Mouse (Mus musculus): ENCODE results near the gene Psma6. TPM values are rescaled to one million over a fixed set of nuclear protein-coding genes. Genes with fewer than 3 reads are reported as not detected.

Gene Psma6
- polyA plus RNA-seq, 1 experiment from 2014 or later: 212 TPM

DNA sequence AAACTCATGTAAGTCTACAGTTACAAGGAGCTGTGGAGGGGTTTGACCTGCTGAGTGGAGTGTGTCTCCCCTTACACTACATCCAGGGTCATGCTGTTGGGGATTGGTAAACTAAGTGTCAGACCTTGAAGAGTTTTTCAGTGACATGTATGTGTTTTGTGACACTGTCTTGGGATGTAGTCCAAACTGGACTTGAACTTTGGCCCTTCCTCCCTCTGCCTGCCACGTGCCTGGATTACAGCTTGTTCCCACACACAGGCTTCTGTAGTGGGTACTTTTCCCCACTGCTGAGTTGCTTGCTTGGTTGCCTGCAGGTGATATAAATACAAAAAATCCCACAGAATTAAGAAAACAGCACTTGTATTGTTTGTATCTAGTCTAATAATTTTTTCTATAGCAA lies 31.7 kb downstream of the Psma6 start:
- DNase-seq (ENCODE audit: low read depth, low spot score) (no peak), ATAC-seq (no peak)
- H3K27me3 ChIP-seq: no peaks in the 10 kb centered on the region
- ChIA-PET POLR2A (no interaction called here), CTCF (interaction anchor here (1.4 kb wide), 1 partner anchor 10 kb away, joined by 5 read pairs; no protein-coding TSS in a partner anchor)
- in situ Hi-C loops (cut with MboI; ENCODE audit: low pct_unique_long_range_greater_than_20kb): no loop called here
- TF ChIP-seq CTCF (IDR thresholded peaks at IDR 0.05): no peak

DNA sequence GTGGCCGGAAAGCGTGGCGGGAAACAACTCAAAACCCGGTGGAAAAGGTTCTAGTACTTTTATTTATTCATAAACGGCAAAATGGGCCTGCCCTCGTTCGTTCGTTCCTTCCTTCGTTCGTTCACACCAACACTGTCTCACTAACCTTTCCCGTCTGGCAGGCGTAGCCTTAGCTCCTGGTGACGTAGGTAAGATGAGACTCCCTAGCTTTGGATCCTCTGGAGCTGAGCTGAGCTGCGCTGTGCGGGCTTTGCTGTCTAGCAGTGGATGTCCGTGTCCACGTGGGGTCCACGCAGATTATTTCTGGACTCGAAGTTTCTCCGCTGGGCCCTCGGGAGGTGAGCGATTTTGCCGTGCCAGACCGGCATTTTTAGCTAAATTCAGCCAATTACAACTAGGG lies 36.2 kb downstream of the Psma6 start:
- no peak for ATAC-seq
- TF ChIP-seq CTCF (IDR thresholded peaks at IDR 0.05): no peak
- ChIA-PET POLR2A (no interaction called here), CTCF (no interaction called here)
- in situ Hi-C loops (cut with MboI; ENCODE audit: low pct_unique_long_range_greater_than_20kb): no loop called here
- no peaks in the 10 kb centered on the region for H3K27me3 ChIP-seq
- no peak for DNase-seq (ENCODE audit: low read depth, low spot score)

DNA sequence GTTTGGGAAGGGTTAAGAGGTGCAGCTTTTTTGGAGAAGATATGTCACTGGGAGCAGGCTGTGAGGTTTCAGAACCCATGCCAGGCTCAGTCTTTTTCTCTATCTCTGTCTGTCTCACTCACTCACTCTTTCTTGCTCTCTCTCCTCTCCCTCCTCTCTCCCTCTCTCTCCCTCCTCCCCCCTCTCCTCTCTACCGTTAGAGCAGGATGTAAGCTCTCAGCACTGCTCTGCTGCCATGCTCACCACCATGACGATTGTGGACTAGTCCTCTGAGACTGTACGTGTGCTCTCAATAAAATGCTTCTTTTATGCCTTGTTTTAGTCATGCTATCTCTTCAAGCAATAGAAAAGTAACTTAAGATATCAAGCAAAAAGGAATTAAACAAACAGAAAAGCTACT lies 38.0 kb downstream of the Psma6 start:
- CTCF ChIA-PET: interaction anchor here (1.4 kb wide), 1 partner anchor 11 kb away, joined by 3 read pairs; no protein-coding TSS in a partner anchor
- no peaks in the 10 kb centered on the region for H3K27me3 ChIP-seq
- no peak for TF ChIP-seq CTCF (IDR thresholded peaks at IDR 0.05)
- DNase-seq (ENCODE audit: low read depth, low spot score): no peak
- in situ Hi-C loops (cut with MboI; ENCODE audit: low pct_unique_long_range_greater_than_20kb): no loop called here
- ATAC-seq: no peak
- POLR2A ChIA-PET: no interaction called here

DNA sequence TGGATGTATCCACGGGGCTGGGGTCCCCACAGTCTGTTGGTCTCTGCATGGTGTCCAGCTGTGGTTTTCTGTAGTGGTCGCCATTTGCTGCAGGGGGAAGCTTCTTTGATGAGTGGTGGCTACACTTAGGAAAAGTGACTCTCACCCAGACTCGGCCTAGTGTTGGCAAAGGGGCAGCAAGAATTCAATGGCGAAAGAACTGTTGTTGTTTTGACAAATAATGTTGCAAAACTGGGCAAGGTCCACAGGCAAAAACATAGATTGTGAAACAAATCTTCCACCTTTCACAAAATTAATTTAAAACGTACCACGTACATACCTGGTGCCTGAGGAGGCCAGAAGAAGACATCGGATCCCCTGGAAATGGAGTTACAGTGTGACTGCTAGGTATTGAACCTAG lies 42.3 kb downstream of the Psma6 start:
- DNase-seq (ENCODE audit: low read depth, low spot score) (no peak), ATAC-seq (no peak)
- no peak for TF ChIP-seq CTCF (IDR thresholded peaks at IDR 0.05)
- H3K27me3 ChIP-seq: no peaks in the 10 kb centered on the region
- ChIA-PET CTCF (no interaction called here), POLR2A (no interaction called here)
- in situ Hi-C loops (cut with MboI; ENCODE audit: low pct_unique_long_range_greater_than_20kb): no loop called here

DNA sequence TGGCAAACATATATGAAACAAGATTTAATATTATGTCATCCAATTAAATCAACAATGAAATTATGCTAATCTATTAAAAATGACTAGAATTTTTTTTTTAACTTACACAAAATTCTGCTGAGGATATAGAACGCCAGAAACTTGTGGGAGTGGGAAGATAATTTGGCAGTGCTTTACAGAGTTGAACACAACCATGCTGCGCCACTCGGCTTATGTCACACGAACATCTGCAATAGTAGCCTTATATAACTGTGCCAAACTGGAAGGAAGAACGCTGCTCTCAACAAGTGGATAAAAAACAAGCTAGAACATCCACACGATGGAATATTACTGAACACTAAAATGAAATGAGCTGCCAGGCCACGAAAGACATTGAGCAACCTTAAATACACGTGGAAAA lies 45.2 kb downstream of the Psma6 start:
- ChIA-PET POLR2A (no interaction called here), CTCF (no interaction called here)
- no peaks in the 10 kb centered on the region for H3K27me3 ChIP-seq
- ATAC-seq (no peak), DNase-seq (ENCODE audit: low read depth, low spot score) (no peak)
- TF ChIP-seq CTCF (IDR thresholded peaks at IDR 0.05): no peak
- in situ Hi-C loops (cut with MboI; ENCODE audit: low pct_unique_long_range_greater_than_20kb): no loop called here

DNA sequence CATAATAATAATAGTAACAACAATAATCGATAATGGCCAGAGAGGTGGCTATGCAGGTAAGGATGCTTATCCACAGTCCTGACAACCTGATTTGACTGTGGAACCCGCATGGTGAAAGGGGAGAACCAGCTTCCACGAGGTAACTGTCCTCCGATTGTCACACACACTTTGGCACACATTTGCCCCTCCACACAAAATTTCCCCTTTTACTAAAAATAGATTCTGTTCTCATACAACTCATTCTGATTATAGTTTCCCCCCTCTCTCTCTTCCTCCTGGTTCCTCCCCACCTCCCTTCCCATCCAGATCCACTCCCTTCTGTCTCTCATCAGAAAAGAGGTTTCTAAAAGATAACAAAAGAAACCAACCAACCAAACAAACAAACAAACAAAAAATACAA lies 45.9 kb downstream of the Psma6 start:
- no peak for DNase-seq (ENCODE audit: low read depth, low spot score)
- POLR2A ChIA-PET: no interaction called here
- CTCF ChIA-PET: no interaction called here
- no peaks in the 10 kb centered on the region for H3K27me3 ChIP-seq
- in situ Hi-C loops (cut with MboI; ENCODE audit: low pct_unique_long_range_greater_than_20kb): no loop called here
- no peak for TF ChIP-seq CTCF (IDR thresholded peaks at IDR 0.05)
- ATAC-seq: no peak

DNA sequence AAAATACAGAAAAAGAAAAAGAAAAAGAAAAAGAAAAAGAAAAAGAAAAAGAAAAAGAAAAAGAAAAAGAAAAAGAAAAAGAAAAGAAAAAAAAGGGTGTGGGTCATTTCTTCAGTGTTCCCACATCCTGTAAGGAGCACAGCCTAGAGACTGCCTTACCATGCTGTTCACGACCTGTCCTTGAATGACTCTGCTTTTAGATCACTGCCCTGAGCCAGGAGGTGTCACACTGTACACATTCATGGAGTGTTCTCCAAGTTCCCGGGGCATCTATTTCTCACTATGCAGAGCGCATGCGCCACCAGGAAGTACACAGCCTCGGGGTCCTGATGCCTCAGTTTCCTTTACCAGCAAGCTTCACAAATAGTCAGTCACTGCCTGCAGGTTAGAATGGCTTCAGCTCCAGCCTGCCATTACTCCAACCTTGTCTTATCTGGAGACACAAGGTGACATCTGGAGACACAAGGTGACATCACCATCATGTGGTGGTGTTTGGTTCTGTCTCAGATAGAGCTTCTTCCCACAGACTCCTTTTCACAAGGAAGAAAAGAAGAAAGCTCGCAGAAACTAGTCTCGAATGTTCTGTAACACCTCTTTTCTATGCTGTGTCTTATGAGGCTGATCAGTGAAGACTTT lies 48.4 kb downstream of the Psma6 start:
- no peak for TF ChIP-seq CTCF (IDR thresholded peaks at IDR 0.05)

DNA sequence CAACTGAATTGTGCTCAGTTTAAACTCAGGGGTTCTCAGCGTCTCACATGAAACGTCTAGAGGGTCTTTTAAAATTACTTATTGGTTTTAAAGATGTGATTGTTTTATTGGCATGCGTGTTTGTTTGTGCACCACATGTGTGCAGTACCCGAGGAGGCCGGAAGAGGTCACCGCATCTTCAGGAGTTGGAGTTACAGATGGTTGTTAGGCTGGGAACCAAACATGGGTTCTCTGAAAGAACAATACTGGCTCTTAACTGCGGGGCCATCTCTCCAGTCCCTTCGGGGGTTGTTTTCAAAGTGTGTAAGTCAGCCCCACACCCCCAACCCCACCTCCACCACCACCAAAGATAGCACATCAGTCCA lies 48.9 kb downstream of the Psma6 start:
- POLR2A ChIA-PET: interaction anchor here (0.8 kb wide), 1 partner anchor 35 kb away, joined by 3 read pairs; no protein-coding TSS in a partner anchor
- ATAC-seq (no peak), DNase-seq (ENCODE audit: low read depth, low spot score) (no peak)
- in situ Hi-C loops (cut with MboI; ENCODE audit: low pct_unique_long_range_greater_than_20kb): no loop called here
- CTCF ChIA-PET: interaction anchor here (1.1 kb wide), 1 partner anchor 10 kb away, joined by 3 read pairs; no protein-coding TSS in a partner anchor
- H3K27me3 ChIP-seq: no peaks in the 10 kb centered on the region
- no peak for TF ChIP-seq CTCF (IDR thresholded peaks at IDR 0.05)

More for the DNA sequence above, 48.4 kb downstream of the Psma6 start:
- in situ Hi-C loops (cut with MboI; ENCODE audit: low pct_unique_long_range_greater_than_20kb): no loop called here
- CTCF ChIA-PET: no interaction called here
- ATAC-seq: no peak
- POLR2A ChIA-PET: interaction anchor here (0.8 kb wide), 1 partner anchor 35 kb away, joined by 3 read pairs; no protein-coding TSS in a partner anchor
- DNase-seq (ENCODE audit: low read depth, low spot score): no peak
- no peaks in the 10 kb centered on the region for H3K27me3 ChIP-seq

DNA sequence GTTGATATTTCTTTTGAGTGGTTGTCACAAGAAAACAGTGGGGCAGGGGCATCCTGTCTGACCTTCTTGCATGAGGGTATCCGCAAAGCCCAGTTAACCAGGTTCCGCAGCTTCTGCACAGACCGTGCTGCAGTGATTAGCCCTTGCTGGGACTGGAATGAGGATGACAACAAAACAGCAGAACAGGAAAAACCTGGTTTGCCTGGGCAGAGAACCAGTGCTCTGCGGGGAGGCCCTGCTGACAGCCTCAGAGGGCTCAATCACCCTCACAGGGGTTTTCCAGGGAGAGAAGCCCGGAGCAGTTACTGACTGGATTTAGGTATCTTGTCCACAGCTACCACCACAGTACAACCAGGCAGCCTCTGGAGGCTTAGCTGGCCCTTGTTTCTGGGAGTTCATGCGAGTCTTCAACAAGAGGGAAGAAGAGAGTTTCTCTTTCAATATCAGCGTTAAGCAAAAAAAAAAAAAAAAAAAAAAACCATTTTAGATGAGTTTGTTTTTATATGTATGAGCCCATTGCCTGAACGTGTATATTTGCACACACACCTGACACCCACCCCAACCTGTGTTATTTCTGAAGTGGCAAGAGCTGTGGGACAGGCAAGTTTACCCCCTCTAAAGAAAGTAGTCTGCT lies 49.9 kb downstream of the Psma6 start:
- no peaks in the 10 kb centered on the region for H3K27me3 ChIP-seq
- POLR2A ChIA-PET: interaction anchor here (0.6 kb wide), 1 partner anchor 48 kb away, joined by 4 read pairs; no protein-coding TSS in a partner anchor
- DNase-seq (ENCODE audit: low read depth, low spot score): no peak
- in situ Hi-C loops (cut with MboI; ENCODE audit: low pct_unique_long_range_greater_than_20kb): no loop called here
- ATAC-seq: no peak
- TF ChIP-seq CTCF (IDR thresholded peaks at IDR 0.05): no peak
- CTCF ChIA-PET: interaction anchor here (1.1 kb wide), 1 partner anchor 11 kb away, joined by 3 read pairs; no protein-coding TSS in a partner anchor

DNA sequence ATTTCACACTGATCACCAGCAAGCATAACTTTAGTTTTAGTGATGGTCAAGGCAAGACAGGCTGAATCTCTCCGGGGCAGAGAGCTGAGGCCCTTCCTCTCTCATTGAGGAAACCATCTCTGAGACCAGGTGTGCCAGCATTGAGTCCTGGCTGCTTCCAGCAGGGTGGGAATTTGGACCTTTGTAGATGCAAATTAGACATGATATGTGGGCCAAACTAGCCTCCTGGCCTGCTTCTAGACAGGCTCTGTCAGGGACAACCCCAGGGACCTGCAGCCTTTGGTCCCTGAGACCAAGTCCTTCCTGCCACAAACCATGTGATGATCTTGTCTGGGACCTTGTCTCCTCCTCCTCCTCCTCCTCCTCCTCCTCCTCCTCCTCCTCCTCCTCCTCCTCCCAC lies 51.1 kb downstream of the Psma6 start:
- POLR2A ChIA-PET: no interaction called here
- DNase-seq (ENCODE audit: low read depth, low spot score) (no peak), ATAC-seq (no peak)
- H3K27me3 ChIP-seq: no peaks in the 10 kb centered on the region
- in situ Hi-C loops (cut with MboI; ENCODE audit: low pct_unique_long_range_greater_than_20kb): no loop called here
- no peak for TF ChIP-seq CTCF (IDR thresholded peaks at IDR 0.05)
- CTCF ChIA-PET: no interaction called here

DNA sequence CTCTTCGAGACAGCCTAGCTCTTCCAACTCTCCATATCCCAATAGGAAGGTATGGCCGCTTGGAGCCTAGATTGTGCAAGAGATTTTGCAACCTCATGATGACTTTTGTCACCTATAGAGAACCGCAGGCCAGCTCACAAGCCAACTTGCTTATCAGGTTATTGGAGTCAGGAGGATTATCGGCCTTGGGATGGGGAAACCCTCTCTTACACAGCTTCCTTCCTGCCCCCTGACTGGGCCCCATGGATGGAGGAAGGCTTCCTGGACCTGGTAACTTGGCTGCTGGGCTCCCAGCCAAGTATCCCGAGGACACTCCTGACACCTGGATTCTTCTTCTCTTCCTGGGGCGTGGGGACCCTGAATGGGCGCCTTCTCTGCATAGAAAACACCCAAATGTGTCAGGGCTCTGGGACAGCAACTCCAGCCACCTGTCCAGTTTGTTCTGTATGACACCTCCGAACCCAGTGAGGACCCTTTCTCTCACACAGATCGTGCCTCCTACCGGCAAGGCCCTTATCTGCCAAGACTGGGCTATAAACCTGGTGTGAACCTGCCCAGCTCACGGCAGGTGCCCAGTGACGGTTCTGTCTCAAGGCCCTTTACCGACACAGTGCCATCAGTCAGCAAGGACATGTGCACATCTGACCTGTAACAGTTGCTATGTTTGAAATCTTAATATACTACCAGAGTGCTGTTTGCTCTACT lies 53.3 kb downstream of the Psma6 start:
- CTCF ChIA-PET: no interaction called here
- H3K27me3 ChIP-seq: no peaks in the 10 kb centered on the region
- DNase-seq (ENCODE audit: low read depth, low spot score) (no peak), ATAC-seq (no peak)
- POLR2A ChIA-PET: no interaction called here
- in situ Hi-C loops (cut with MboI; ENCODE audit: low pct_unique_long_range_greater_than_20kb): no loop called here
- TF ChIP-seq CTCF (IDR thresholded peaks at IDR 0.05): no peak
